Mouse (Mus musculus): ENCODE measurements around the gene Psmd1.

DNA sequence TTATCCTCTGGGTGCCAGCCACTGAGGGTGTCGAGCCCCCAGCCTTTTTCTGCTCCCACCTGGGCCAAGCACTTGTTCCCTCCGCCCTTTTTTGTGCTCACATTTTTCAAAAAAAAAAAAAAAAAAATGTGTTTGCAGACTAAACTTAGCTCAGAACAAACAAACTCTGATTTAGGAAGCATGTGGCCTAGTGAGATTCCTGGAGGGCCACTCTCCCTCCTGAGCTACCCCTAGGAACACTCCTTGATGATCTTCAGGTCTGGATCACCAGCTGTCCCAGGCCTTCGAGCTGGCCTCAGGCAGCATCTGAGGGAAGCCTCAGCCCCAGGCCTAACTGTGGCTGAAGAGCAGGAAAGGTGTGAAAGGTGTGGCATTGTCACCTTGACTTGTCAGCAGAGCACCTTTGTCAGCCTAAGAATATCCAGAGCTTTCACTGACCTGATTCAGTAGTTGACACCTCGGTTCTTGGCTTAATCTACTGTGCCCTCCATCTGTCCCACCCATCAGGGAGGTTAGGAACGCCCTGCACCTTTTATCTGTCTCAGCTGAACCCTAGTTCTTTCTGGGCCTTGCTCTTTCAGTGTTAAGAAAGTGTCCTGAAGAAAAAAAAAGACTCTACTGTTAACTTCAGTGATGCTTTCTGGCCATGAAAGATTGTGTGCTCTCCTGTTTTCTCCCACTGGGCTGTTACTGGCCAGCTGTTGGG is 118.0 kb downstream of the Psmd1 start:
- TF ChIP-seq POLR2A (IDR thresholded peaks at IDR 0.05; ENCODE audit: low read depth, low read length): no peak
- TF ChIP-seq CTCF (conservative IDR thresholded peaks at IDR 0.05; ENCODE audit: insufficient read depth, insufficient read length, low read depth, low read length): no peak
